Comparison of ENCODE assay signal across 8 mouse cellular contexts in the genomic region with DNA sequence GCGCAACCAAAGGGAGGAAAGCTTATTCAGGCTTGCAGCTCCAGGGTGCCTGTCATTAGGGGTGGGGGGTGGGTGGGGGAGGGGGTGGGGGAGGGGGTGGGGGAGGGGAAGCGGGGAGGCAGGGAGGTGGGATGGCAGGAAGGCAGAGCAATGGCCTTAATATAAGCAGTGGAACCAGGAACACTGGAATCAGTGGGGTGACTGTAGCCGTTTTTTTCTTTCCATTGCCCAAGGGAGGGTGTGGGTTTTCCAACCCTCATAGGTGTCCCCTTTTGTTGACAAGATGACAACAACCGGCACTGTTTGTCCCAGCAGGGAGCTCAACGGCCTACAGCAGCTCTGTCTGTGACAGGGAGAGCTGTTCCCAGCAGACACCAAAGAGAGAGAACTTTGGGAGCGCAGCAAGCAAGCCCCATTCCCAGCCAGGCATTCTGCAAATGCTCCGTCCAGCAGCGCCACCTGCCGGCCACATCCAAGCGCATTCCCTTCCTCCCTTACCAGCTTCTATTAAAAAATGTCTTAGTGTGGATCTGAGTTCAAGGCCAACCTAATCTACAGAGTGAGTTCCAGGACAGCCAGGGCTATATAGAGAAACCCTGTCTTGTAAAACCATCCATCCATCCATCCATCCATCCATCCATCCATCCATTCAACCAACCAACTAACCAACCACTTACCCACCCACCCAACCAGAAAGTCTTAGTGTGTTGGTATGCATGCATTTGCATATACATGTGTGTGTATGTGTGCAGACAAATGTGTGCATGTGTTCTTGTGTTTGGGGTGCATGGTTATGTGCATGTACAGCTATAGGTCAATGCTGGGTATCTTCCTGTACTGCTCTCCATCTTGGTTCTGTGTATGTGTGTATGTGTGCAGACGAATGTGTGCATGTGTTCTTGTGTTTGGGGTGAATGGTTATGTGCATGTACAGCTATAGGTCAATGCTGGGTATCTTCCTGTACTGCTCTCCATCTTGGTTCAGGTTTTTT. TPM values are rescaled to one million over a fixed set of nuclear protein-coding genes. Genes with fewer than 3 reads are reported as not detected.
A peak's percentile ranks its signal among the peaks of the same experiment; 100 is the strongest.
DNase-seq lines count a peak whose midpoint lies in the region; ATAC-seq and TF ChIP-seq lines count a peak whose summit lies in the region.

No protein-coding gene starts in this region.

- H3K4me2 ChIP-seq in hindbrain, embryonic 14.5 days (replicated peaks): no peak overlapping the region

- peak; percentile 92 for TF ChIP-seq CTCF in Patski (IDR thresholded peaks at IDR 0.05)

- H3K27ac ChIP-seq in hindbrain, embryonic 14.5 days: no peak overlapping the region

- peaks cover 2% of the 10 kb centered on the region for H3K27me3 ChIP-seq in Patski
- no peaks in the 10 kb centered on the region for H3K27me3 ChIP-seq in hindbrain, embryonic 14.5 days (ENCODE audit: control insufficient read depth, insufficient read depth, low read length)

- H3K4me1 ChIP-seq in hindbrain, embryonic 14.5 days (replicated peaks; ENCODE audit: control insufficient read depth, insufficient read depth, low read length): no peaks in the 10 kb centered on the region

- 12% methylated on average over 10 of the region's 11 CpGs for WGBS in hindbrain, embryonic 14.5 days

- POLR2A ChIA-PET in Patski (lab: Charles Lee): interaction anchor here (0.9 kb wide), 1 partner anchor 170 kb away, joined by 3 read pairs; a partner anchor contains a TSS

- no peaks in the 10 kb centered on the region for H3K36me3 ChIP-seq in hindbrain, embryonic 14.5 days (replicated peaks; ENCODE audit: control insufficient read depth, insufficient read depth)

- in situ Hi-C loops in Patski (cut with MboI; ENCODE audit: low pct_unique_long_range_greater_than_20kb): loop anchor here (5.0 kb wide), 2 partner anchors 70 to 170 kb away; a partner anchor contains a TSS

- CTCF ChIA-PET in Patski (lab: Charles Lee): interaction anchor here (0.7 to 2.2 kb wide), 5 partner anchors 12 to 166 kb away, joined by 3 to 7 read pairs (median 3); no protein-coding TSS in a partner anchor

- no peaks in the 10 kb centered on the region for H3K9me3 ChIP-seq in hindbrain, embryonic 14.5 days (ENCODE audit: control insufficient read depth, low read length)

- H3K9ac ChIP-seq in hindbrain, embryonic 14.5 days: no peak overlapping the region

- DNase-seq in Patski (ENCODE audit: low read depth, low spot score): peak; percentile 10
- peak; percentile 94 to 98 for DNase-seq in cerebellum, postnatal 14 days
- DNase-seq in frontal cortex, postnatal 25 days (ENCODE audit: low spot score in 2 of 2): peak; percentile 84 to 85
- DNase-seq in hindbrain, embryonic 14.5 days (ENCODE audit: low spot score): peak; percentile 90
- DNase-seq in layer of hippocampus, postnatal 25 days (ENCODE audit: extremely low spot score in 1 of 2, low spot score in 1 of 2): peak; percentile 86 to 99
- DNase-seq in lung, postnatal 36 days: peak; percentile 93
- peak; percentile 75 for DNase-seq in retina, postnatal 7 days (ENCODE audit: low read depth, low spot score)
- peak; percentile 76 to 86 for DNase-seq in urinary bladder, adult 18-20 months (ENCODE audit: low spot score in 2 of 2)

- ATAC-seq in Patski: peak; percentile 57
- ATAC-seq in hindbrain, embryonic 14.5 days (ENCODE audit: low FRiP score): peak; percentile 86; the same call in 1 of the 2 replicates

- H3K4me3 ChIP-seq in hindbrain, embryonic 14.5 days (replicated peaks; ENCODE audit: low read length): no peak overlapping the region

RNA-seq across cellular contexts. Expression of a gene that starts 17.5 kb away (rescaled TPM):
- polyA plus RNA-seq in Patski (2021): not detected
- 1.5 and 1.7 TPM in 2 replicates for polyA plus RNA-seq in hindbrain, embryonic 14.5 days (2014; fragmentation: Nextera tagmentation; extraction: Ambion mirVana)
- total RNA-seq in layer of hippocampus, postnatal 25 days (2021): under 1 TPM in 1 of 2 experiments, not detected in 1; 0.61 TPM

RNA-seq across cellular contexts. Expression of a gene that starts 26.9 kb away (rescaled TPM):
- polyA plus RNA-seq in Patski (2021): not detected
- polyA plus RNA-seq in hindbrain, embryonic 14.5 days (2014; fragmentation: Nextera tagmentation; extraction: Ambion mirVana): 0.13 TPM in 1 of 2 replicates, not detected in the other
- not detected for total RNA-seq in layer of hippocampus, postnatal 25 days (2021)

Comparison
In these comparisons a context has a peak if more than half of its experiments do, and no peak if none do; other contexts are left out.
1. DNase-seq: peak in every context shown above with its lines; median percentile 96 in cerebellum, postnatal 14 days; 93 in lung, postnatal 36 days; 92 in layer of hippocampus, postnatal 25 days; 90 in hindbrain, embryonic 14.5 days; 84 in frontal cortex, postnatal 25 days; 81 in urinary bladder, adult 18-20 months; 75 in retina, postnatal 7 days; 10 in Patski.